Mouse (Mus musculus): ENCODE measurements around the gene Atn1. TPM values are rescaled to one million over a fixed set of nuclear protein-coding genes. Genes with fewer than 3 reads are reported as not detected.

The Atn1 gene
- polyA plus RNA-seq, 1 experiment from 2014 or later, result 11.4 TPM

- Histone ChIP-seq H3K4me3 (peak overlapping the region; percentile 28), H3K36me3 (no peaks in the 10 kb centered on the region), H3K27ac (peak overlapping the region; percentile 98), H3K9me3 (no peaks in the 10 kb centered on the region), H3K4me1 (peaks cover 46% of the 10 kb centered on the region), H3K27me3 (ENCODE audit: insufficient read depth, poor library complexity, severe bottlenecking) (peaks cover 25% of the 10 kb centered on the region)
- peak; percentile 92 for DNase-seq (ENCODE audit: low spot score)
- WGBS, result under 1% methylated on average over 5 of the region's 5 CpGs
Observed at GRCm38 (mm10) chr6:124759259-124759658, 2.9 kb upstream of the Atn1 start.

- DNase-seq (ENCODE audit: low spot score), result no peak
- WGBS, result 50% methylated on average over 2 of the region's 2 CpGs
- Histone ChIP-seq H3K36me3 (no peaks in the 10 kb centered on the region), H3K4me3 (peak overlapping the region; percentile 28), H3K27me3 (ENCODE audit: insufficient read depth, poor library complexity, severe bottlenecking) (peaks cover 25% of the 10 kb centered on the region), H3K9me3 (no peaks in the 10 kb centered on the region), H3K4me1 (peaks cover 49% of the 10 kb centered on the region), H3K27ac (peak overlapping the region; percentile 98)
Observed at GRCm38 (mm10) chr6:124758849-124759232, 2.5 kb upstream of the Atn1 start.

GRCm38 (mm10) chr6:124757909-124758848, 1.9 kb upstream of the Atn1 start:
- Histone ChIP-seq H3K4me1 (peaks cover 50% of the 10 kb centered on the region), H3K4me3 (peak overlapping the region; percentile 92), H3K36me3 (no peaks in the 10 kb centered on the region), H3K9me3 (no peaks in the 10 kb centered on the region), H3K27me3 (ENCODE audit: insufficient read depth, poor library complexity, severe bottlenecking) (peaks cover 19% of the 10 kb centered on the region), H3K27ac (peak overlapping the region; percentile 98)
- 44% methylated on average over 5 of the region's 5 CpGs for WGBS
- no peak for DNase-seq (ENCODE audit: low spot score)

GRCm38 (mm10) chr6:124757351-124757880, 1.1 kb upstream of the Atn1 start:
- DNase-seq (ENCODE audit: low spot score), result no peak
- peaks cover 11% of the 10 kb centered on the region; the same call in 1 of the 2 replicates for H3K27me3 ChIP-seq (ENCODE audit: insufficient read depth, poor library complexity, severe bottlenecking)
- H3K36me3 ChIP-seq, result no peaks in the 10 kb centered on the region
- H3K9me3 ChIP-seq, result no peaks in the 10 kb centered on the region
- peak overlapping the region; percentile 92 for H3K4me3 ChIP-seq
- WGBS, result 10% methylated on average over 5 of the region's 5 CpGs
- H3K4me1 ChIP-seq, result peaks cover 50% of the 10 kb centered on the region
- peak overlapping the region; percentile 98 for H3K27ac ChIP-seq

GRCm38 (mm10) chr6:124756652-124757350, 477 bp upstream of the Atn1 start:
- Histone ChIP-seq H3K4me1 (peaks cover 50% of the 10 kb centered on the region), H3K9me3 (no peaks in the 10 kb centered on the region), H3K27ac (peak overlapping the region; percentile 98), H3K27me3 (ENCODE audit: insufficient read depth, poor library complexity, severe bottlenecking) (peaks cover 7% of the 10 kb centered on the region; the same call in 1 of the 2 replicates), H3K36me3 (no peaks in the 10 kb centered on the region), H3K4me3 (peak overlapping the region; percentile 92)
- WGBS, result under 1% methylated on average over 51 of the region's 54 CpGs
- DNase-seq (ENCODE audit: low spot score), result peak; percentile 91

- Histone ChIP-seq H3K36me3 (no peaks in the 10 kb centered on the region), H3K27me3 (ENCODE audit: insufficient read depth, poor library complexity, severe bottlenecking) (no peaks in the 10 kb centered on the region), H3K9me3 (no peaks in the 10 kb centered on the region), H3K27ac (peak overlapping the region; percentile 98), H3K4me3 (peak overlapping the region; percentile 92), H3K4me1 (peaks cover 50% of the 10 kb centered on the region)
- 6% methylated on average over 3 of the region's 3 CpGs for WGBS
- DNase-seq (ENCODE audit: low spot score), result no peak
Observed at GRCm38 (mm10) chr6:124755306-124755705, 1.0 kb downstream of the Atn1 start.

- H3K27ac ChIP-seq, result no peak overlapping the region
- no peak for DNase-seq (ENCODE audit: low spot score)
- no peaks in the 10 kb centered on the region for H3K9me3 ChIP-seq
- H3K4me3 ChIP-seq, result no peak overlapping the region
- peaks cover 10% of the 10 kb centered on the region for H3K36me3 ChIP-seq
- H3K27me3 ChIP-seq (ENCODE audit: insufficient read depth, poor library complexity, severe bottlenecking), result no peaks in the 10 kb centered on the region
- 85% methylated on average over 2 of the region's 2 CpGs for WGBS
- peaks cover 43% of the 10 kb centered on the region for H3K4me1 ChIP-seq
Observed at GRCm38 (mm10) chr6:124753861-124754260, 2.5 kb downstream of the Atn1 start.

- Histone ChIP-seq H3K9me3 (no peaks in the 10 kb centered on the region), H3K4me3 (no peak overlapping the region), H3K27me3 (ENCODE audit: insufficient read depth, poor library complexity, severe bottlenecking) (no peaks in the 10 kb centered on the region), H3K36me3 (peaks cover 30% of the 10 kb centered on the region), H3K4me1 (peaks cover 31% of the 10 kb centered on the region), H3K27ac (no peak overlapping the region)
- WGBS, result 83% methylated on average over 8 of the region's 8 CpGs
- DNase-seq (ENCODE audit: low spot score), result no peak
Observed at GRCm38 (mm10) chr6:124750405-124750804, 5.9 kb downstream of the Atn1 start.

- H3K27me3 ChIP-seq (ENCODE audit: insufficient read depth, poor library complexity, severe bottlenecking), result no peaks in the 10 kb centered on the region
- no peak for DNase-seq (ENCODE audit: low spot score)
- peaks cover 52% of the 10 kb centered on the region for H3K36me3 ChIP-seq
- peak overlapping the region; percentile 5; the same call in 1 of the 2 replicates for H3K27ac ChIP-seq
- no peaks in the 10 kb centered on the region for H3K9me3 ChIP-seq
- H3K4me3 ChIP-seq, result peak overlapping the region; percentile 75; the same call in 1 of the 2 replicates
- 89% methylated on average over 7 of the region's 7 CpGs for WGBS
- peaks cover 24% of the 10 kb centered on the region for H3K4me1 ChIP-seq
Observed at GRCm38 (mm10) chr6:124746654-124747632, 9.4 kb downstream of the Atn1 start.

- Histone ChIP-seq H3K27me3 (ENCODE audit: insufficient read depth, poor library complexity, severe bottlenecking) (no peaks in the 10 kb centered on the region), H3K27ac (peak overlapping the region; percentile 95), H3K4me1 (peaks cover 29% of the 10 kb centered on the region), H3K9me3 (no peaks in the 10 kb centered on the region), H3K36me3 (peaks cover 52% of the 10 kb centered on the region), H3K4me3 (peak overlapping the region; percentile 75)
- 21% methylated on average over 8 of the region's 8 CpGs for WGBS
- DNase-seq (ENCODE audit: low spot score), result no peak
Observed at GRCm38 (mm10) chr6:124746296-124746605, 10.1 kb downstream of the Atn1 start.

- peak; percentile 96 for DNase-seq (ENCODE audit: low spot score)
- under 1% methylated on average over 84 of the region's 85 CpGs for WGBS
- H3K36me3 ChIP-seq, result peaks cover 52% of the 10 kb centered on the region
- H3K27ac ChIP-seq, result peak overlapping the region; percentile 95
- H3K4me1 ChIP-seq, result peaks cover 29% of the 10 kb centered on the region
- no peaks in the 10 kb centered on the region for H3K9me3 ChIP-seq
- H3K4me3 ChIP-seq, result peak overlapping the region; percentile 75
- no peaks in the 10 kb centered on the region for H3K27me3 ChIP-seq (ENCODE audit: insufficient read depth, poor library complexity, severe bottlenecking)
Observed at GRCm38 (mm10) chr6:124745490-124746295, 10.6 kb downstream of the Atn1 start.
